Mouse (Mus musculus) small intestine, adult 2 months (tissue): Measurements from ENCODE around the gene Mtfp1.

Experiments used
- CTCF ChIP-seq: fragments of 200-500 bp; IDR thresholded peaks from 2 replicates; pipeline ENCODE4 v1.5.1; 2012; ENCODE audit warnings: low read depth, mild to moderate bottlenecking, control low read depth, inconsistent platforms, low read length, moderate library complexity, mixed read lengths; ENCODE audit not compliant: insufficient replicate concordance, insufficient read length; ENCODE audit errors: extremely low read depth
- POLR2A ChIP-seq: fragments of 200-500 bp; IDR thresholded peaks from 2 replicates; pipeline ENCODE4 v1.6.1; 2012; ENCODE audit warnings: low read depth, mild to moderate bottlenecking, control low read depth, inconsistent platforms, low read length, moderate library complexity

- TF ChIP-seq CTCF (no peak), POLR2A (no peak)
These were observed 27.7 kb upstream of the Mtfp1 start, which contains the start of gene Sec14l2 for GRCm38 (mm10) chr11:4122742-4123579.
